Mouse (Mus musculus): ENCODE results near the gene Man2b2. TPM values are rescaled to one million over a fixed set of nuclear protein-coding genes. Genes with fewer than 3 reads are reported as not detected.

Gene Man2b2
- 10 to 100 TPM; 54.6 to 59.1 TPM for total RNA-seq (2021)
- 143 TPM in 2 replicates for polyA plus RNA-seq (2012; rRNA removed)
- long read RNA-seq, transcript Man2b2-201 (19 exons, 3,330 nt), result major isoform, 27 of 40 reads
- long read RNA-seq, partial matches to known transcripts, result 11 of 40 reads
- long read RNA-seq, other reads (novel, unspliced or antisense), result 2 of 40 reads

DNA sequence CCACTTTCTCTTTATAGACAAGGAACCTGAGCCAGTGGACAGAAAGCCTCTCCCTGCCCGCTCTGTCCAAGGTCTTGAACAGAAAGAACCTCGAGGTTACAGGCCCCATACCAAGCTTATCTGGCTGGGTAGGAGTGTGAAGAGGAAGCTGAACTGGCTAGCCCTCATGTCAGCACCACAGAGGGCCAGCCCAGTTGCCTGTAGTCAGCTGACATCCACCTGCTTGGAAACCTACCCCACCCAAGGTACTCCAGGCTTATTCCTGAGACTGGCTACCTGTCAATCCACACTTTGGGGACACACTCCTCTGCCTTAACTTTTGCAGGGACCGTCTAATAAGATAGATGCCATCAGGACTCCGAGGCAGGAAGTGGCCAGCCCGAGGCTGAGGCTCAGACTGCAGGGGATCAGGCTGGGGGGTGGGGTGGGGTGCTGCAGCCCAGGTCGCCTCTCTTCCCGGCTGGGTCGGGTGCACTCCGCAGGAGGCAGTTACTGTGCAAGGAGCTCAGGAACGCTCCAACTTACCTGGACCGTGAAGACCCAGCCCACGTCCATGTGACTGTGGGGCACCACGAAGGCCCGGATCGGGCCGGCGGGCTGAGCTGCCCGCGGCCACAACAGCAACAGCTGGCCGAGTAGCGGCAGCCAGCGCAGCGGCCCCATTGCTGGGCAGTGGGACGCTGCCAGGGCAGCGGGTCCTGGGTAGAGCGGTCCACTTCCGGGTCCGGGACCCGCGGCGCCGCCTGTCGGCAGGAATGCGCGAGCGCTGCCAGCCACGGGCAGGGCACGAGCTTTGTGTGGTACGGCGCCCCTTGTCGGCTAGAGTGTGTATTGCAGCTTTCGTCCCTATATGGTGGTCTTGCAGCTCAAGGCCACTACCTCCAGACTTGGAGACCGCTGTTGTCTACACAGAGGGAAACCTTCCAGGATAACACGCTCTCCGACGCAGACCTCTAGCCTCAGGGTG is at the start of gene Man2b2:
TSS of gene Man2b2 (minus strand) at position 741 of the 967 bp plus-strand sequence.
- DNase-seq, result peak; percentile 91

DNA sequence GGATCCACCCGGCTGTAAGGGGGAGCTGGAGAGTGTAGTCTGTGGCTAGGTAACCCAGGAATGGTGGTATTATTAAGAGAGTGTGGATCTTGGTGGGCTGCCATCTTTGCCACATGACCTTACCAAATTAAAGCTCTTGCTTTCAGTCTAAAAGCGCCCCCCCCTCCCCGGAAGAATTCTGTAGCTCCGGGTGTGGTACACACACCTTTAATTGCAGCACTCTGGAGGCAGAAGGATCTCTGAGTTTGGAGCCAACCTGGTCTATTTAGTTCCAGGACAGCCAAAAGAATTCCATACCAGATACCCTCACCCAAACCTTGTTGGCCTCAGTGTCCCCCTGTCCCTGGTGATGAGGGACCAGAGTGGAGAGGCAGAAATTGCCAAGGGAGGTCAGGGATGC is 48.3 kb upstream of the Man2b2 start:
- no peak for DNase-seq

DNA sequence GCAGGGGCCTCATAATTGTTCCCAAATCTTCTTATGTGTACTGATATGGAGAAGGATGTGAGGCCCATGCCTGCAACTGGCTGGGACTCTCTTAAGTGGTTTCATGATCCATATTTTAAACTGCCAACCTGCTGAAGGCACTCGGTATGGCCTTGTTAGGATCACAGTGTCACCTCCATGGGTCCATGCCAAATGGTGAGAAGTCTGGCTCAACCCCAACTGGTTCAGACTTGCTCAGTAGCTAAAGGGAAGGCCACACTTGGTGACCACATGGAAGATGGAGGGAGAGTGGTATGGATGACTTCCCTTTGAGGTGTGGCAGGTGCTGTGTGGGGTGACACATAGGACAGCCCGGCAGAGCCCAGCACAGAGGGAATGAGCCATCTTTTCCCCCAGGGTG is 47.2 kb upstream of the Man2b2 start:
- DNase-seq, result no peak

DNA sequence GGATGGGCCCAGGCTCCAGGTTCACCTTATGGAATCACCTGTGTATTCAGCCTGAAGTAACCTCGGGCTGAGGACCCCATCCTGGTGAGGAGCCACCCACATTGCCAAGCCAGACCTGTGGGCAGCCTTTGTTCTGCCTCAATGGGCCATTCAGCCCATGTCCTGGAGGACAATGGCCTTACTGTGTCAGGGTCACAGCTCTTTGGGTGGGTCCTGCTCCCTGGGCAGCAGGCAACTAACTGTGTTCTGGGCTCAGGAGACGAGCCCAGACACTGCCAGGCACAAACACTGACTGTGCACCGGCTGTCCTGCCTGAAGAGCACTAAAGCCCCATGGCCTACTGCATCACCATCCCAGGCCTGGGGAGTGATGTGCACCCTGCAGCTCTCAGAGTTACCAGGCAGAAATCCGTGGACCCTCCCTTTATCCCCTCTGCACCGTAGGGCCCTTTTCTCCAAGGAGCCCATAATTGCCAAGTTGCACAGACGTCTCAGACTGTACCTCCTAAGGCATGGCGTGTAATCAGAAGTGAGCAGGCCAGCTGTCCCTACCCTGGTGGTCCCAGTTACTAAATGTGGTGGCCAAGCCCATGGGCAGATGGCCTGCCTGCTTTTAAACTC is 46.4 kb upstream of the Man2b2 start:
- no peak for DNase-seq

DNA sequence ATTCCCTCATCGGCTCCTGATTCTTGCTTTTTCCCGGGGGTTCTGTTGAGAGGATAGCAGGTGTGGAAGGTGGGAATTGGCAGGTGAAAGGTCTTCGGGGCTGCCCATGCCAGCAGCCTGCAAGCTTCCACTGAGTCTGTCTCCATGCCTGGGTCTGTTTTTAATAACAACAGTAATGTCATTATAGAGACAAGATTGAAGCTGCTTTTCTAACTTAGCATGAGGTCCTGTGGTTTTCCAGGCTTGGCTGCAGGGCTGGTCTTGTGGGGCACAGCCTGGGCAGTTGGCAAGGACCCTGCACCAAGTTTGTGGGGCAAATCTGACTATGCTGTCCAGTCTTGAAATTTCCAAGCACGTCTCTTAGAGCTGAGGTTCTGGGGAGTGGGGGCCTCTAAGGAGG is 45.5 kb upstream of the Man2b2 start:
- no peak for DNase-seq

DNA sequence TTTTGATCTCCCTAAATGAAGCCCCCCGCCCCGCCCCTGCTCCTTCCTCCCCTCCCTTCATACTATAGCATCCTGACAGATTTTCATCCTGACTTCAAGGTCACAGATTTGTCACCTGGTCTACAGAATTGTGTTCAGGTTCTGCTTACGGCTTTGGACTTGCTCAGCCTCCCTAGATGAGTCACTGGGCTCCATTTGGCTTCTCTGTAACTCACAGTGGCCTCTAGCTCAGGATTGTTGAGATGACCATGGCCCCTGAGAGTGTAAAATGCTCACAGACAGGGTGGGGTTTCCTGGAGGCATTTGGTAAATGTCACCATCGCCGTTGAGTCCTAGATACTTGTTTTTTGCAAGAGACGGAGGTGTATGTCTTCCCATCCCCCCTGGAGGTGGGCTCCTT is 40.5 kb upstream of the Man2b2 start:
- DNase-seq, result no peak

DNA sequence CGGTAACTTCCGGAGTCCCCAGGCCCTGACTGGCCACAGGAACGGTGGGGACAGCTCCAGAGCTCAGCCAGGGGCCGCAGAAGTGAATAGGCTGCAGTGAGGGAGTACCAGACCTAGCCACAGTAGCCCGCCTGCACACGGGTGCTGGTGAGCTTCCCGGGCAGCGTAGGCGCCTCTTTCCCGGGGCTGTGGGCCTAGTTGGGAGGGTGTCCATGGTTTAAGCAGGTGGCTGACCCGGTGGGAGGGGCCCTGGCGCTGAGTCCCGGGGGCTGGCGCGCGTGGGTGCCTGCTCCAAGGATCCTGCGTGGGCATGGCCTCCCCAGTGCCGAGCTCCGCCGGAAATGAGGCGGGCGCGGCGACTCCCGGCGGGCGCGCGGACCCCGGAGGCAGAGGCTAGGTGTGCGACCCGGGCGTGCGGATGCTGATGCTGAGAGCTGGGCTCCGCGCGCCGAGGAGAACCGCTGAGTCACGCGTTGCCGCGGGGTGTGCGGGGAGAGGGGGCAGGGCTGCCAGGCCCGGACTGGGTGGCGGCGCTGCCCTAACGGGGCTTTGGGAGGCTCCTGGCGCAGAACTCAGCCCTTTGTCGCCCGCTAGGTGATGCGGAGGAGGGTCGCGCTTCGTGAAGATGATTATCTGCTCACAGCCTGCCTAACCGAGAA is 39.3 kb upstream of the Man2b2 start:
- peak; percentile 39 for DNase-seq

DNA sequence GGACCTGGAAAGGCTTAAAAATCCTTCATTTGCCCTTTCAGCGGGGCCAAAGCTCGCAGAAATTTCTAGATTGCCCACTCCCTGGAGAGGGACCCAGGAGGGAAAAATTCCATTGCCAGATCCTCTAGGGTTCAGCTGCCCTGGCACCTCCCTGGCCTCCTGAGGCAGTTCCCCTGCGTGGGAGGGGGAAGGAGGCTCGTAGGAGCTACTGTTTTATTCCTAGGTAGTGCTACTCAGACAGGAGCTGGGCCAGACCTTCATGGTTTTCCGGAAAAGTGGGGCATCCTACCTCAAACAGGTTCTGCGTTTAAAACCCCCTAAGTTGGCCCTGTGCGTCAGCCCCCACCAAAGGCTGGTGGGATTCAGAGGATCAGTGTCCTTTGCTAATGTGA is 38.7 kb upstream of the Man2b2 start:
- DNase-seq, result peak; percentile 7

DNA sequence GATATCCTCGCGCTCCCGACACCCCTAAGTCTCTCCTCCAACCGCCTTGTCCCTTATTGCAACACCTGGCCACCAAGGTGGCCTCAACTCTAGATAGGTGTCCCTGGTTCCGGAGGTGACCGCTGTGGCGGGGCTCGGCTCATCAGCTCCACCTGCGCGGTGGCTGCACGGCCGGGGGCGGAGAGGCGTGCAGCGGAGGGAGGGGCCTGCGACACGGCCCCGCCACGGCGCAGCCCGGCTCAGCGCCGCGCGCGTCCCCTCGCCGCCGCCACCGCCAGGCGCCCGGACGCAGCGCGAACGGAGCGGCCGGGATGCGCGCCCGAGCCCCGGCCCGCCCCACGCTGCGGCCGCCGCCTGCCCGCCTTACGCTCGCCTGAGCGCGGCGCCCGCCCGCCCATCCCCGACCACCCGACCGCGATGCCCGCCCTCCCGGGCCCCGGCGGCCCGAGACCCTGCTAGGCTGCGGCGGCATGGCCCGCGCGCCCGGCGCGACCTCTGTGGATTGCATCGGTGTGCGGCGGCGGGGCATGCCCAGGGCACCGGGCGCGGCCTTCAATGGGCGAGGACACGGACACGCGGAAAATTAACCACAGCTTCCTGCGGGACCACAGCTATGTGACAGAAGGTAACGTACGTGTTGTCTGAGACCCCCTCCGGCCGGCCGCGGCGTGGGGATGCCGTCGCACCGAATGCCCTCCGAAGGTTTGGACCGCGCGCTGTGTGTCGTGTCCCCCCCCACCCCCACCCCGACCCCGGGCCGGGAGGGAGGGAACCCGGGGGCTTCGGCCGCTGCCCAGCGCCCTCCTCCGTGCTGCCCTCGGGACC is 38.0 kb upstream of the Man2b2 start, which contains the start of gene Ppp2r2c:
TSS of gene Ppp2r2c (plus strand) at position 248 of the 825 bp plus-strand sequence.
- DNase-seq, result peak; percentile 2

DNA sequence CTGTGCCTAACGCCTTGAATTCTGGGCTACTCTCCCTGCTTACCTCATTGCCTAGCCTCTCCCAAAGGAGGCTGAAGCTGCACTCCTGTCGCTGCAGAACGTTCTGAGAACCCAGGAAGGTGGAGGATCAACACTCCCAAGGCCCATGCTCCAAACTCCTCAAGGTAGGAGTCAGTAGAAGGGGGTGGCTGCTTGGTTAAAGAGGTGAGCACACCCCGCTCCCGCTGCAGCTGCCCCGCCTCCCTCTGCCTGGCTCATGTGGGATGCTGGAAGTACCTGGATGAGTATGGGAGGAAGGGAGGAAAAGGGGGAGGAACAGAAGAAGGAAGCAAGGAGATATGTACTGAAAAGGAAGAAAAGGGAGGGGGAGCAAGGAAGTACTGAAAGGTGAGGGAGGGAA is 37.1 kb upstream of the Man2b2 start:
- DNase-seq, result no peak

DNA sequence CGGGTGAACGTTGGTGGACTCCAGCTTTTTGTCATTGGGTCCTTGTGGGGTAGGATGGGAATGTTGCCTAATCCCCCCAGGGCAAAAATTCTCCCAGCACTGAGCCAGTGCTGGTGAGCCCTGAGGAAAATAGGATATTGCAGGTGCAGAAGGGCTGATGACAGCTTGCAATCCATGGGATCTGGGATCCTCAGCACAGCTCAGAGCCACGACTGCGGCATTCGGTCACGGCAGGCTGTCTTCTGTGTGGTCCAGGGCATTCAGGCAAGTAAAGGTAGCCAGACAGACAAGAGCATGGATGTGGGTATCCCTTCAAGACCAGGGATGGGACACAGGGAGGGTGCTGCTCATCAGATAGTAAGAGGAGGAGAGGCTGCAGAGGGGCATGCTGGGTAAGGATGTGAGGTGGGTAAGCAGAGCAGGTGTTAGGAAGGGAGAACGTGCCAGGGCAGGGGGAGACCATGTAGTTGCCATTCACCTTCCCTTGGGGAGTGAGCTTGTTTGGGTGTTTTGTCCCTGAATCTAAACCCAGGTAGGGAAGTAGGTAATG is 36.3 kb upstream of the Man2b2 start:
- no peak for DNase-seq

DNA sequence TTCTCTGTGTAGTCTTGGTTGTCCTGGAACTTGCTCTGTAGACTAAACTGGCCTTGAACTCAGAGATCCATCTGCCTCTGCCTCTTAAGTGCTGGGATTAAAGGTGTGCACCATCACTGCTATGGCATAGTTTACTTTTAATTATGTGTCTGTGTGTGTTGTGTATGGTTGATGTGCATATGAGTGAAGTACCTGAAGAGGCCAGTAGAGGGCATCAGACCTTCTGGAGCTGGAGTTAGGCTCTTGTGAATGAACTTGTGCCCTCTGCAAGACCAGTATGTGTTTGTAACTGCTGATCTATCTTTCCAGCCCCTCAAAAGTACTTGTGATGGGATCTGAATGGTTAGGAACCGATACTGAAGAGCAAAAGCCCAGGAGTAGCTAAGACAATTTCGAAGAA is 30.6 kb upstream of the Man2b2 start:
- DNase-seq, result no peak

DNA sequence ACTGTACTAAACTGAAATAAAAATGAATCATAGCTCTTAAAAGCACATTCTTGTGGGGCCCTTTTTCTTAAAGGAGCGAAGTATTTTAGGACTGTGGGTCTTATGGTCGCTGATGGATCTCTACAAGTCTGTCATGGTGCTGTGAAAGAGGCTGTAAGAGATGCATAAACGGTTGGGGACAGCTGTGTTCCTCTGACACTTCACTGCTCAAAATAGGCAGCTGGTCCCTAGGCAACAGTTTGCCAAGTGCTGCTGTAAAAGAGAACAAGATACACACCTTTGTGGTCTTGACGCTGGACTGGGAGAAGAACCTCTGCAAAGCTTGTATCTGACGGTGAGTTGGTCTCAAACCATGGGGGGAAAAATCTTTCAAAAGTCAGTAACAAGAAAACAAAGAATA is 27.1 kb upstream of the Man2b2 start:
- no peak for DNase-seq

DNA sequence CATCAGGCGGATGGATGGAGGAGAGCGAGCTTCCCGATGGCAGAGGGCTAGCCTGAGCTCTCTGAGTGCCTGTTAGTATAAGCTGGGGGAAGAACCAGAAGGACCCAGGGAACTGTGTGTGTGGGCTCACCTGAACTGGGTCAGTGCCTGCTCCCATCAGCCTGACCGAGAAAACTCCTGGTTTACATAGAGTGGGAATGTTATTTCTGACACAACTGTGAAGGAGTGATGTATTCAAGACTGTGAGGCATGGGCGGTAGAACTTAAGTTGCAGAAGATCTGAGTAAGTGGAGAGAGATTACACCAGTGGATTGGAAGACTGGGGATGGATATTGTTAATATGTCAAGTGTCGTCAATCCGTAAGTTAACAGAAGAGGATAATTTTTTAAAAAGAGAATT is 26.1 kb upstream of the Man2b2 start:
- DNase-seq, result no peak

DNA sequence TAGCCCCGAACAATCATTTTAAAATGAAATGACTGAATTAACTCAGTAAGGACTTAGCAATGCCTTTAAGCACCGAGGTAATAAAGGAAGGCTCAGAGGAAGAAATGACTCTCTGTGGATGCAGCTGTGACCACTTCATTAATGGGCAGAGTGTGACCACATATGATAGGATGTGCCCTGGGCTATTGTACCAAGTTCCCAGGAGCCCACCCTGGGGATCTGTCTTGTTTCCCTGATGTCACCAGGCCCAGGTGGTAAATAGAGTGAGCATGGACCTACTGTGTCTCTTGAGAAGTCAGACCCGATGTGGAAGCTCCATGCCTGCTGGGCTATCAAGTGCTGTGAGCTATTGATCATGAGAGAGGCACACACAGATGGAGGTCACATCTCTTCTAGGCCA is 24.7 kb upstream of the Man2b2 start:
- DNase-seq, result no peak

DNA sequence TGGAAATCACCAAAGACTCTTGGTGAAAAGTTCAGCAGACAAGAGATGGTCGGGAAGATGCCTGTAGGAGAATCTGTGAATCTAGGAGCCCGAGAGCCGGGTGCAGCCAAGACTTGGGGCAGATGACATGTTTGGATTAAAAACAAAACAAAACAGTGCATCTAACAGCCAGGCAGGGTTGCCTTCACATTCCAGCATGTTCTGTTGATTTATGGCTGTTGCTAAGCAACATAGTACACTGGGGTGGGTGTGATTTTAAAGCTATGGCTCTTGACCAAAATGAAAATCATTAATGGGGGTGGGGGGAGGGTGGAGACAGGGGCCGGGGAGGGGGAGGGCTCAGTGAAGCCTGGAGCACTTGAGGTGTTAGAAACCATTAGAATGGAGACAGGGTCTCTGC is 21.1 kb upstream of the Man2b2 start:
- DNase-seq, result no peak

DNA sequence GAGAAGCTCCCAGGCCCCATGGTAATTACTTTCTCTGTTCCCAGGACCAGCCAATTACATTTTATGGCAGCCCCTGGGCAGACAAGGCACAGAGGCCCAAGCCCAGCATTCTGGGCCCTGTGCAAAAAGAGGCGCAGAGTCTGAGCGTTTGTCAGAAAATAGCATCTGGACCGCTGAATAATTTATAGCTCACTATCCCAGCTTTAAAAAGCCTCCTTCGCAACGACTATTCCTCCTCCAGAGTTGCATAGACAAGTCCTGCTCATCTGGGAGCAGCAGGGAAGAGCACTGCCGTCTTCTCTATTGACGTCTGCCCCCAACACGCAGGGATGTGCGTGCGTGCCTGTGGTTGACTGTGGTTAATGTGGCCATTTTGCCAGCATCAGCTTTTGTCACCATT is 14.0 kb upstream of the Man2b2 start:
- DNase-seq, result no peak

DNA sequence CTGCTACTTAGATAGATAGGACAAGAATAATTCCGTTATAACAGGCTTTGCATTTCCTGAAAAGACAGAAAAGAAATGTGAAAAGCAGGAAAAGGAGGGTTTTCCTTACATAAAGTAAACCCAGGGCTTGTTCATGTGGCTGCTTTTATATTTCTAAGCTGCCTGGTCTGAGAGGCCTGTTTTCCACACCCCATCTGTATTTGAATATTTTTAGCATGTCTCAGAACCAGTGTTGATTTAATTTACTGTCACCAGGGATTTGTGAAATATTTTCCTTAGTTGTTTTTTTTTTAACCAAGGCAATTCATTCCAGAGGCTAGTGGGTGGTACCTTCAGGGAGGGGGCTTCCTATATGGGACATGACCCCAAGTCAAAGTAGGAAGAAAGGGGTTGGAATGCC is 11.2 kb upstream of the Man2b2 start:
- no peak for DNase-seq

DNA sequence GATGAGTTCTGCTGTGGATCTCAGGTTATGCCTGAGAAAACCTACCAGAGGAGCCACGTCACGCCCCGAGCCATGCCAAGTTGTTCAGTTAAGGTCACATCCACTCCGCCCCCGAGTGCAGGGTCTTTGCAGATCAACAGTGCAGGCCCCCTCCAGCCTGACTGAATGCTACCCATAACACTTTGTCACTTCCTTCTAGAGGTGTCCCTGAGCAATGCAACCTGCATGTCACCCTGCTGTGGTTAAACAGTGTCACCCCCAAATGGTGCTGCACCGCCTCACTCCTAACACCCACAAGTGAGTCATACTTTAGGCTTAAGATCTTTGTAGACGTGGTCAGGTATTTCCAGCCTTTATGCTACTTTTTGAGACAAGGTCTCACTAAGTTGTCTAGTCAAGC is 9.6 kb upstream of the Man2b2 start:
- DNase-seq, result no peak

DNA sequence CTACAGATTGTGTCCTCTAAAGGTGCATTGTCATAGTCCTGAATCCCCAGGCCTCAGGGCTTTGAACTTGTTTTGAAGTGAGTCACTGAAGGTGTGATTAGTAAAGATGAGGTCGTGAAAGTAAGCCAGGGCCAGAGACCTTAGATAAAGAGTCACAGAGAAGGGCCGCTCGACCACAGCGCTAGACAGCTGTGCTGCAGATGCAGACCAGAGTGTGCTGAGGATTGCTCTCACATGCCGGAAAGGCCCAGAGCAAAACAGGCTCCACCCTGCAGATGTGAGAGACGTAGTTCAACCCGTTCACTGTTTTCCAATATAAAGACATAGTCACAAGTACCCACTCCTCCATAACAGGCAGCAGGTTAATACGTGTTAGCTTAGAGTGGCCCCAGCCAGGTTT is 9.1 kb upstream of the Man2b2 start:
- DNase-seq, result no peak

DNA sequence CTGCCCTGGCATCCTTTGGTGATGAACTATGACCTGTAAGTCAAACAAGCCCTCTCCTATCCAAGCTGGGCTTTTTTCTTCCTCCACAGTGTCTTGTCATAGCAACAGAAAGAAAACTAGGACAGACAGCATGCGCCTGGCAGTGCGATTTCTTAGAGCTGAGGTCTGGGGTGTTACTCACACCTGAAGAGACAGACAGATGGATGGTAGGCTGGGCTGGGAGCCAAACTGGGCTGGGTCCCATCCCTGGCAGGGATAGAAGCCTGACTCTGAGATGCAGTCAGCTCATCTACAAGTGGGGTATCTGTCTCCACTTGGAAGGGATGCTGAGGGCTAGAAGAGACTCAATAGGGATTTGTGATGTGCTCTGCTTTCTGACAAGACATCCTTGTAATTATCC is 8.6 kb upstream of the Man2b2 start:
- no peak for DNase-seq
